Mouse (Mus musculus): ENCODE data around the gene Pdia5.

- no peak for TF ChIP-seq CTCF (IDR thresholded peaks at IDR 0.05; ENCODE audit: extremely low read depth, insufficient read depth, low read length)
- no peak for TF ChIP-seq POLR2A (IDR thresholded peaks at IDR 0.05; ENCODE audit: extremely low read depth, insufficient read depth, low read length)
These were observed 76.1 kb downstream of the Pdia5 start for GRCm38 (mm10) chr16:35414616-35415015.
